Mouse (Mus musculus): ENCODE results near the gene Nploc4. TPM values are rescaled to one million over a fixed set of nuclear protein-coding genes. Genes with fewer than 3 reads are reported as not detected.

Gene Nploc4
- polyA plus RNA-seq, 1 experiment from 2014 or later: 15.6 TPM

GRCm38 (mm10) chr11:120357791-120358401 lies 79.6 kb downstream of the Nploc4 start:
- ATAC-seq: no peak
- Histone ChIP-seq H3K4me1 (replicated peaks; ENCODE audit: control insufficient read depth, insufficient read depth, low read length) (no peaks in the 10 kb centered on the region), H3K4me2 (replicated peaks; ENCODE audit: low read depth) (peak overlapping the region; percentile 25), H3K27me3 (replicated peaks; ENCODE audit: control insufficient read depth, insufficient read depth, low read length) (no peaks in the 10 kb centered on the region), H3K27ac (ENCODE audit: low read depth, low read length) (peak overlapping the region; percentile 16; the same call in 1 of the 2 replicates), H3K9me3 (ENCODE audit: control insufficient read depth) (no peaks in the 10 kb centered on the region), H3K9ac (ENCODE audit: low read depth, low read length) (no peak overlapping the region), H3K4me3 (ENCODE audit: low read depth, low read length) (no peak overlapping the region), H3K36me3 (ENCODE audit: control insufficient read depth, insufficient read depth) (no peaks in the 10 kb centered on the region)
- no peak for TF ChIP-seq CTCF (IDR thresholded peaks at IDR 0.05; ENCODE audit: low read depth)
- WGBS: 24% methylated on average over 10 of the region's 10 CpGs

- H3K27me3 ChIP-seq (replicated peaks; ENCODE audit: control insufficient read depth, insufficient read depth, low read length): no peaks in the 10 kb centered on the region
- no peak overlapping the region for H3K27ac ChIP-seq (ENCODE audit: low read depth, low read length)
- peak; percentile 22 for TF ChIP-seq CTCF (IDR thresholded peaks at IDR 0.05; ENCODE audit: low read depth)
- H3K9ac ChIP-seq (ENCODE audit: low read depth, low read length): no peak overlapping the region
- H3K4me1 ChIP-seq (replicated peaks; ENCODE audit: control insufficient read depth, insufficient read depth, low read length): no peaks in the 10 kb centered on the region
- H3K36me3 ChIP-seq (ENCODE audit: control insufficient read depth, insufficient read depth): no peaks in the 10 kb centered on the region
- H3K4me3 ChIP-seq (ENCODE audit: low read depth, low read length): no peak overlapping the region
- 93% methylated on average over 4 of the region's 4 CpGs for WGBS
- ATAC-seq: no peak
- H3K9me3 ChIP-seq (ENCODE audit: control insufficient read depth): no peaks in the 10 kb centered on the region
- H3K4me2 ChIP-seq (replicated peaks; ENCODE audit: low read depth): no peak overlapping the region
These were observed 80.6 kb downstream of the Nploc4 start for GRCm38 (mm10) chr11:120356900-120357299.

GRCm38 (mm10) chr11:120356319-120356840 lies 81.1 kb downstream of the Nploc4 start:
- H3K9ac ChIP-seq (ENCODE audit: low read depth, low read length): no peak overlapping the region
- H3K27me3 ChIP-seq (replicated peaks; ENCODE audit: control insufficient read depth, insufficient read depth, low read length): no peaks in the 10 kb centered on the region
- no peaks in the 10 kb centered on the region for H3K36me3 ChIP-seq (ENCODE audit: control insufficient read depth, insufficient read depth)
- no peaks in the 10 kb centered on the region; the same call in 1 of the 2 replicates for H3K4me1 ChIP-seq (replicated peaks; ENCODE audit: control insufficient read depth, insufficient read depth, low read length)
- no peak overlapping the region for H3K4me2 ChIP-seq (replicated peaks; ENCODE audit: low read depth)
- no peak overlapping the region for H3K27ac ChIP-seq (ENCODE audit: low read depth, low read length)
- no peak for ATAC-seq
- WGBS: 83% methylated on average over 15 of the region's 15 CpGs
- no peaks in the 10 kb centered on the region for H3K9me3 ChIP-seq (ENCODE audit: control insufficient read depth)
- no peak overlapping the region for H3K4me3 ChIP-seq (ENCODE audit: low read depth, low read length)
- TF ChIP-seq CTCF (IDR thresholded peaks at IDR 0.05; ENCODE audit: low read depth): peak; percentile 50

- Histone ChIP-seq H3K4me1 (replicated peaks; ENCODE audit: control insufficient read depth, insufficient read depth, low read length) (no peaks in the 10 kb centered on the region; the same call in 1 of the 2 replicates), H3K36me3 (ENCODE audit: control insufficient read depth, insufficient read depth) (no peaks in the 10 kb centered on the region), H3K4me2 (replicated peaks; ENCODE audit: low read depth) (no peak overlapping the region), H3K27me3 (replicated peaks; ENCODE audit: control insufficient read depth, insufficient read depth, low read length) (no peaks in the 10 kb centered on the region), H3K9ac (ENCODE audit: low read depth, low read length) (no peak overlapping the region), H3K9me3 (ENCODE audit: control insufficient read depth) (no peaks in the 10 kb centered on the region), H3K27ac (ENCODE audit: low read depth, low read length) (no peak overlapping the region), H3K4me3 (ENCODE audit: low read depth, low read length) (no peak overlapping the region)
- no peak for TF ChIP-seq CTCF (IDR thresholded peaks at IDR 0.05; ENCODE audit: low read depth)
- ATAC-seq: no peak
- 32% methylated on average over 5 of the region's 5 CpGs for WGBS
These were observed 82.0 kb downstream of the Nploc4 start for GRCm38 (mm10) chr11:120355277-120356039.

GRCm38 (mm10) chr11:120354304-120355276 lies 82.9 kb downstream of the Nploc4 start:
- H3K4me2 ChIP-seq (replicated peaks; ENCODE audit: low read depth): peak overlapping the region; percentile 55
- H3K4me3 ChIP-seq (ENCODE audit: low read depth, low read length): no peak overlapping the region
- no peaks in the 10 kb centered on the region; the same call in 1 of the 2 replicates for H3K4me1 ChIP-seq (replicated peaks; ENCODE audit: control insufficient read depth, insufficient read depth, low read length)
- H3K36me3 ChIP-seq (ENCODE audit: control insufficient read depth, insufficient read depth): no peaks in the 10 kb centered on the region
- ATAC-seq: no peak
- no peaks in the 10 kb centered on the region for H3K9me3 ChIP-seq (ENCODE audit: control insufficient read depth)
- H3K27ac ChIP-seq (ENCODE audit: low read depth, low read length): peak overlapping the region; percentile 74; the same call in 1 of the 2 replicates
- no peaks in the 10 kb centered on the region for H3K27me3 ChIP-seq (replicated peaks; ENCODE audit: control insufficient read depth, insufficient read depth, low read length)
- WGBS: 80% methylated on average over 17 of the region's 17 CpGs
- no peak for TF ChIP-seq CTCF (IDR thresholded peaks at IDR 0.05; ENCODE audit: low read depth)
- no peak overlapping the region for H3K9ac ChIP-seq (ENCODE audit: low read depth, low read length)

All from intestine, postnatal 0 days (tissue).